Mouse (Mus musculus): ENCODE results near the gene Sds.
A peak's percentile ranks its signal among the peaks of the same experiment; 100 is the strongest.

The Sds gene

GRCm38 (mm10) chr5:120440733-120441132 lies 35.6 kb upstream of the Sds start:
- DNase-seq, result peak; percentile 74 to 83

- DNase-seq, result no peak
Measured at GRCm38 (mm10) chr5:120447305-120447704, 29.0 kb upstream of the Sds start.

DNA sequence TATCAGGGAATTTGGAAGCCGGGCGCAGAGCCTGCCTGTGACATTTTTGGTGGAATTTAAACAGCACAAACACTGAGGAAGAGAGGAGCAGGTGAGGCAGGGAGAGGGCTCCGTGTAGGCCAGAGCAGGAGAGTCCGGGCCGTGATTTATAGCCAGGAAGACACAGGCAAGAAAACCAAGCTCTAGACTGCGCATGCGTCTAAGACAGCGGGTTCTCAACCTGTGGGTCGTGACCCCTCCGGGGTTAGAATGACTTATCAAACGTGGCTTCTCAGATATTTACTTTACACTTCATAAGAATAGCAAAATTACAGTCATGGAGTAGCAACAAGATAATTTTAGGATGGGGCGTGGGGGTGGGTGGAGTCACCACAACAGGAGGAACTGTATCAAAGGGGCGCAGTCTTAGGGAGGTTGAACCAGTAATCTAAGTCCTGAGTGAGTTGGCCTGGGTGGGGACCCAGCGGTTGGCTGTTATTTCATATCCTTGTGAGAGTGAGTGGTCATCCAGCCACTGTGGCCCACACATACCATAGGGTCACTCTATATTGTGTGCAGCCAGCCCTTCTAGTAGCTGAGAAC lies 21.5 kb upstream of the Sds start:
- DNase-seq, result no peak

GRCm38 (mm10) chr5:120456253-120456652 lies 20.1 kb upstream of the Sds start:
- no peak for DNase-seq

DNA sequence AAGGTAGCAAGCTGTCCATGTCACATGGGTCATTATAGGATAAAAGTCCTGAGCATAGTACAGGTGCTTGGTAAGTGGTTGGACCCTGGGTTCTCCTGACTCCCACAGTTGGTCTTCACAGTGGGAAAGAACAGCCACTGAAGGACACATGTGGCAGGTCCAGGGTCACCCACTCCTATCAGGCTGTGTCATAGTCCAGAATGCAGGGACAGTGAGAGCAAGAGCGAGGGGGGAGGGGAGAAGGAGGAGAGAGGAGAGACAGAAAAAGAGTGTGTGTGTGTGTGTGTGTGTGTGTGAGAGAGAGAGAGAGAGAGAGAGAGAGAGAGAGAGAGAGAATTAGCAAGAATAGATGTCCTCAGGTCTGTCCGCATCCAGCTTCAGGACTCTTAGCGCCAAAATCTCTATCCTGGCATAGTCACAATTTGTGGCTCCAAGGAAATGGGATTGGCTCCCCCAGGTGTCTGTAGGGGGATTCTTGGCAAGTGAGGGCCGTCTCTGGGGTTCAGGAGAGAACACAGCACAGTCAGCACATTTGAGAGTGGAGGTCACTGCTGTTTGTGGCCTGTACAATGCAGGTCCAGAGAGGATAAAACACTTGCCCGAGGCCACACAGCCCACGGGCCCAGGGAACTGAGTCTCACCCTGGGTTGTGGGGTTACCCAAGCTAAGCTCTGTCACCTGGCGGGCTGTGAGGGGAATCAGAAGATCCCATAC lies 19.3 kb upstream of the Sds start:
- no peak for DNase-seq

GRCm38 (mm10) chr5:120457628-120458027 lies 18.7 kb upstream of the Sds start:
- peak; percentile 15 to 19 for DNase-seq

GRCm38 (mm10) chr5:120459133-120459532 lies 17.2 kb upstream of the Sds start:
- DNase-seq, result no peak

GRCm38 (mm10) chr5:120461902-120462301 lies 14.4 kb upstream of the Sds start:
- DNase-seq, result no peak

- no peak for DNase-seq
Measured at GRCm38 (mm10) chr5:120464321-120464720, 12.0 kb upstream of the Sds start.

- DNase-seq, result no peak
Measured at GRCm38 (mm10) chr5:120465062-120465461, 11.3 kb upstream of the Sds start.

GRCm38 (mm10) chr5:120465860-120466259 lies 10.5 kb upstream of the Sds start:
- DNase-seq, result peak; percentile 14 to 22

- no peak for DNase-seq
Measured at GRCm38 (mm10) chr5:120467026-120467425, 9.3 kb upstream of the Sds start.

DNA sequence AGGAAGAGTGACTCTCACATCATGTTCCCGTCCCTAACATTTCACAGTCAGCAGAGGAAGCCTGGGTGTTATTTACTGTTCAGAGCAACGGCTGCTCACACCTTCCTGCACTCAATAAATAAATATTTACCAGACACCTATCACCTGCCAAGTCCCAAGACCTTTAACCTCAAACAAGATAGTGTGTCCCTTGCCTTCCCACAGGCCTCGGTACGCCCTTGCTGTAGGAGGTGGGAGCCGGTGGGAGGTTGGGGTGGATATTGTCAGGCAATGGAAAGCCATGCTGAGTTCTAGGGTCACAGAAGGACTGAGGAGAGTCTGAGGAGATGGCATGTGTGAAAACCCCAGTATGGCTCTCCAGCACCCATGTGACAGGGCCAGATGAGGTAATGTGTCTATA lies 8.0 kb upstream of the Sds start:
- DNase-seq, result no peak

GRCm38 (mm10) chr5:120468830-120469229 lies 7.5 kb upstream of the Sds start:
- DNase-seq, result no peak

DNA sequence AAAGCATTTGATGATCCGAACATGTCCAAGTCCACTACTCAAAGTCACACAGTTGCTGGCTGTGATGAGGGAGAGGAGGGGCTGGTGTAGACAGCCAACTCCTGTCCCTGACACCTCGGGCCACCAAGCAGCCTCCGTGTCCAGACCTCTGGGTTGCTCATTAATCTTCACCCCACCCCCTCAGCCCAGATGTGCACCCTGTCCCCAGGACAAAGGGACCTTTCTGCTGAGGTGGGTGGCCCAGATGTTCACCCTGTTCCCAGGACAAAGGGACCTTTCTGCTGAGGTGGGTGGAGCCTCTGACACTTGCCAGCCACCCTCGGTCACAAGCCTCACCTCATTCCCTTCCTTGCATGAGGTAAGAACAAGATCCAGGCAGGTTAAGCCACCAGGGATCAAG lies 4.8 kb upstream of the Sds start:
- no peak for DNase-seq

- DNase-seq, result no peak
Measured at GRCm38 (mm10) chr5:120472770-120473169, 3.6 kb upstream of the Sds start, which contains the start of gene Sdsl. Sdsl (minus strand) TSS chr5:120472810.

DNA sequence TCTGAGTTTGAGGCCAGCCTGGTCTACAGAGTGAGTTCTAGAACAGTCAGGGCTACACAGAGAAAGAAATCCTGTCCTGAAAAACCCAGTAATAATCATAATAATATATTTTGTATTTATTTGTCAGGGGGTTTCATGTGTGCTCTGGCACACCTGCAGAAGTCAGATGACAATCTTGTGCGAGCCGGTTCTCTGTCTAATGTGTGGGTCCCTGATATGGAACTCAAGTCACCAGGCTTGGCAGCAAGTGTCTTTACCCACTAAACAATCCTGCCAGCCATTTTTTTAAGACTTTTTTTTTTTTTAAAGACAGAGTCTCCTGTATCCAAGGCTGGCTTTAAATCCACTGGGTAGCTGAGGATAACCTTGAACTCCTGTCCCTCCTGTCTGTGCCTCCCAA lies 3.0 kb upstream of the Sds start:
- DNase-seq, result no peak

DNA sequence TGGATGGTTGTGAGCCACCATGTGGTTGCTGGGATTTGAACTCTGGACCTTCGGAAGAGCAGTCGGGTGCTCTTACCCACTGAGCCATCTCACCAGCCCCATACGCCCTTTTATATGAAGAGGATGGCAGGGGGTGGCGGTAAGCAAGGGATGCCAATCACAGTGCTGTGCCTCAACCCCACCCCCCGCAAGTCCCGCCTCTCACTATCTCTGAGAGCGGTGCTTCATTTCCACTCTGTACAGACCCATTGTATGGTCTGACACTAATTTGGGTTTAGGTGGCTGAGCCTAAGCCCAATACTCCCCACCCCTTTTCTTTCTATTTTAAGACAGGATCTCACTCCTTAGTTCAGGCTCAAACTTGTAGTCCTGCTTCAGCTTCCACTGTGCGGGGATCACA lies 465 bp upstream of the Sds start:
- DNase-seq, result no peak

GRCm38 (mm10) chr5:120477993-120478392 lies 1.7 kb downstream of the Sds start:
- DNase-seq, result no peak

DNA sequence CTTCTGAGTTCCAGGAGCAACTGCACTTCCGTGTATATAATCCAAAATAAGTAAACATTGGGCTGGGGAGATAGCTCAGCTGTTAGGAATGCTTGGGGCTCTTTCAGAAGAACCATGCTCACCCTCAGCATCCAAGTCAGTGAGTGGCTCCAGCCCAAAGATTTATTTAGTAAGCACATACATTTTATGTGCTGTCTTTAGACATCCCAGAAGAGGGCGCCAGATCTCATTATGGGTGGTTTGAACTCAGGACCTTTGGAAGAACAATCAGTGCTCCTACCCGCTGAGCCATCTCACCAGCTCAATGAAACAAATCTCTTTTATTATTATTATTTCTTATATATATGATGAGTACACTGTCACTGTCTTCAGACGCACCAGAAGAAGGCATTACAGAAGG lies 3.2 kb downstream of the Sds start:
- no peak for DNase-seq

GRCm38 (mm10) chr5:120481205-120481604 lies 4.9 kb downstream of the Sds start:
- DNase-seq, result no peak

GRCm38 (mm10) chr5:120483399-120483798 lies 7.1 kb downstream of the Sds start:
- DNase-seq, result no peak

GRCm38 (mm10) chr5:120487844-120488243 lies 11.5 kb downstream of the Sds start:
- no peak for DNase-seq

GRCm38 (mm10) chr5:120490679-120491192 lies 14.4 kb downstream of the Sds start:
- DNase-seq, result no peak

DNA sequence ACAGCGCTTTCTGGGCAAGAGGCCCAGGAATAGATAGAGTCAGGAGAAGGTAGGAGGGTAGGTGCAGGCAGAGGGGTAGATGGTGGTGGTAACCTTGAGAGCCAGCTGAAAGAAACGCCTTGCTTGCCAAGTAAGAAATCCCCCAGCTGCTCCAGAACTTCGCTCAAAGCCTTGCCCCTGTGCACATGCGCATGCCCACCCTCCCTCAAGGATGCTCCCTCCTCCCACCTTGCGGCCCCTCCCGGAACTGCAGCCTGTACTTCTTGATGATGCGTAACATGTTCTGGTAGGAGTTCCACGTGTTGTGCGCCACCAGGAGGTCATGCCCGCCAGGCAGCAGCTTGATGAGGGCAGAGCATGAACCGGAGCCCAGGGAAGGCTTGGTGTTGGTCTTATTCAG lies 16.1 kb downstream of the Sds start:
- no peak for DNase-seq
